Mouse (Mus musculus) ES-E14 (cell line): ENCODE data around the gene Pclaf.
A peak's percentile ranks its signal among the peaks of the same experiment; 100 is the strongest.

Source experiments
- MAFK ChIP-seq: IDR thresholded peaks from 2 replicates; pipeline ENCODE4 v1.6.1; 2014; ENCODE audit warnings: mild to moderate bottlenecking, low read depth, low read length, inconsistent platforms; ENCODE audit not compliant: insufficient read depth
- ZC3H11A ChIP-seq: IDR thresholded peaks from 2 replicates; pipeline ENCODE4 v1.6.1; 2012; ENCODE audit warnings: low read depth, mild to moderate bottlenecking, inconsistent platforms, low read length, borderline replicate concordance

DNA sequence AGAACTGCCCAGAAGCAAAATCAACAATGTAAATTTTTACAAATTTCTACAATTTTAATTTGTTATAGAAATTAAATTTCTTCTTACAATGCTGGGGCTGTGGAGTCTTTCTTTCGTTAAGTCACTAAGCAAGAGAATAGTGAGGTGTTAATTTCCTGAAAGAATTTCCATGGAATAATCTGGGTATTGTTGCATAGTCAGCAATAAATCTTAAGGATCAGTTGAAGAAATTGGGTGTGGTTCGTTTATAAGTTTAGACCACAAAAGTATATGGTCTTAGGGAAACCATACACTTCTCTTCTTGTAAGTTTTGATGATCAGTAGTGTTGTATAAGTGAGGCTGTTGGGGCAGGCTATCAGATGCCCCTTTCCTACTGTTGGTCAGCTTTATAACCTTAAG, 47.5 kb downstream of the Pclaf start:
- TF ChIP-seq ZC3H11A, result no peak
- peak; percentile 71 for TF ChIP-seq MAFK
